Mouse (Mus musculus) C2C12 (cell line): ENCODE results near the gene Duox1.

ENCODE experiments used
- CTCF ChIP-seq: IDR thresholded peaks from one replicate; pipeline ENCODE4 v1.5.1; 2011; ENCODE audit not compliant: control insufficient read depth, insufficient read depth, insufficient read length
- FOSL1 ChIP-seq: IDR thresholded peaks from one replicate; pipeline ENCODE4 v1.8.0; 2011; ENCODE audit warnings: mild to moderate bottlenecking, low read length; ENCODE audit not compliant: poor library complexity, insufficient read depth, severe bottlenecking
- MAX ChIP-seq: IDR thresholded peaks from one replicate; pipeline ENCODE4 v1.6.1; 2011; ENCODE audit warnings: mild to moderate bottlenecking, control low read depth
- MYOG ChIP-seq: IDR thresholded peaks from one replicate; pipeline ENCODE4 v1.6.1; 2011; ENCODE audit not compliant: control insufficient read depth, insufficient read length; ENCODE audit errors: extremely low read depth

DNA sequence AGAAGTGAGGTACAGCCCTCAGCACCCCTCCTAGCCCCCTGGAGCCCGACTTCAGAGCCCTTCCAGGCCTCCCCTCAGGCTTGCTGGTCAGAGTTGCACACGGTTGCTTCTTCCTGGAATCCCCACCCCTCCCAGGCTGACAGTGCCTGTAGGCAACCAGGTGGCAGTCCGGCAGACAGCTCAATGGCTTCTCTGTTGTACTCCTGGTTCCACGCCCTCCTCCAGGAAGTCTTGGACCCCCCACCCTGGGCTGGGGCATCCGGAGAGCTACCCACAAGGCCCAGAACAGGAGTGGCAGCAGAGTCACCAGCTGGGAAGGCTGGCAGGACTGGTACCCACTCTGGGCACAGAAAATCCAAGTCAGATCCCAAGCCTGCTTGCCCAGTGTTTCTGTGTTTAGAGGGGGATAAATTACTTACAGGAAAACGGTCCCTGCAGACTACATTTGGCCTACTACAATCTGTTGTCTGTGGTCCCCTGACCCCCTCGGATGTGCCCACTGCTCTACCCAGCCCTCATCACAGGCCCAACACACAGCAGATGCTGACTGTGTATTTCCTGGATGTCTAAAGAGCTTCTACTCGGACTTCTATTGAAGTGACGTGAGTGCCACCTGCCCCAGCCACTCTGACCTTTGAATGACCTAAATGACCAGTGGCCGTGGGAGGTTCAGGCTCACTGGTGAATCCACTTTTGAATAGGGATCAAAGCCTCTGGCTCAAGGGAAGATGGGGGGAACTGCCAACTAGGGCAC, 46.6 kb downstream of the Duox1 start:
- TF ChIP-seq CTCF (no peak), FOSL1 (no peak), MYOG (no peak), MAX (no peak)
